Mouse (Mus musculus) effector memory CD4-positive, alpha-beta T cell, adult 7 months (primary cell): ENCODE measurements around the gene Tsga8. TPM values are rescaled to one million over a fixed set of nuclear protein-coding genes. Genes with fewer than 3 reads are reported as not detected.

Experiments
- polyA plus RNA-seq: library from polyadenylated mRNA; unstranded; fragments of 100-300 nt; shearing (Covaris generic); gene quantifications from one replicate; pipeline ENCODE4 v1.2.1, GENCODE M21; 2017

Gene Tsga8
- polyA plus RNA-seq, result not detected

DNA sequence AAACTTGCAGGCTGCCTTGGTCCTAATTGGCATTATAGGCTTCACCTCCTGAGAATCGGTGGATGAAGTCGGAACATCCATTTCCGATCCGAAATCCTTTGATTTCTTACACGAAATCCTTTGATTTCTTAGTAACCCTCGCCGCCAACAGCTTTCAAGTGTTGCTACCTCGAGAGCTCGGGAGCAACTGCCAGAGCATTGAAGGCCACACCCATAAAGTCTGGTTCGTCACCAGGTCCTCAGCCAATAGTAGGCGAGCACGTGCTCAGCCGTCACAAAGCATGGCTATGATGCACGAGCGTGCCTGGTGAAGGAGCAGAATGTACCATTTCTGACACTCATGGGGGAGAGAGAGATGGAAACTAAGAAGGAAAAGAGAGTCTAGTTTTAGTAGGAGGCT is at the start of gene Tsga8:
TSS of gene Tsga8 (minus strand) at position 327 of the 400 bp plus-strand sequence.

